Mouse (Mus musculus) neural tube, embryonic 13.5 days (tissue): ENCODE measurements at regions not wholly inside any gene's neighbourhood (a gene's known extent, or its start where the extent isn't known, plus 50 kb on each side); places are given as distances from the start of the nearest gene placed in this dataset.

Source experiments
- ATAC-seq: fragments of 200-750 bp; cut with Nextera tagmentation; 2 replicates; pipeline ENCODE4 v1.8.0; 2017; ENCODE audit warnings: low read depth, mild to moderate bottlenecking, moderate TSS enrichment, moderate library complexity
- H3K27ac ChIP-seq: fragments of 300-500 bp; sonication (generic); replicated peaks from 2 replicates; pipeline ENCODE4 v1.5.1; 2015; ENCODE audit warnings: moderate library complexity, mild to moderate bottlenecking, inconsistent platforms
- H3K27me3 ChIP-seq: fragments of 300-500 bp; sonication (generic); 2 replicates; pipeline ENCODE4 v1.6.1; 2015; ENCODE audit warnings: mild to moderate bottlenecking, inconsistent platforms
- H3K36me3 ChIP-seq: fragments of 300-500 bp; sonication (generic); 2 replicates; pipeline ENCODE4 v1.6.1; 2015; ENCODE audit warnings: mild to moderate bottlenecking, inconsistent platforms
- H3K4me1 ChIP-seq: fragments of 300-500 bp; sonication (generic); replicated peaks from 2 replicates; pipeline ENCODE4 v1.6.1; 2015; ENCODE audit warnings: inconsistent platforms
- H3K4me2 ChIP-seq: fragments of 300-500 bp; sonication (generic); 2 replicates; pipeline ENCODE4 v1.6.1; 2015; ENCODE audit warnings: inconsistent platforms, mild to moderate bottlenecking, moderate library complexity
- H3K4me3 ChIP-seq: fragments of 300-500 bp; sonication (generic); 2 replicates; pipeline ENCODE4 v1.5.1; 2015; ENCODE audit warnings: mild to moderate bottlenecking, inconsistent platforms
- H3K9ac ChIP-seq: fragments of 300-500 bp; sonication (generic); 2 replicates; pipeline ENCODE4 v1.6.1; 2015; ENCODE audit warnings: moderate library complexity, mild to moderate bottlenecking, inconsistent platforms
- H3K9me3 ChIP-seq: fragments of 300-500 bp; sonication (generic); 2 replicates; pipeline ENCODE4 v1.6.1; 2016; ENCODE audit warnings: inconsistent platforms
- WGBS: fragments of 180-500 bp; shearing (Covaris S2); methylation state at CpG from one replicate; pipeline ENCODE4 v1.1.7; 2015; 5-methylcytosine and 5-hydroxymethylcytosine counted together

DNA sequence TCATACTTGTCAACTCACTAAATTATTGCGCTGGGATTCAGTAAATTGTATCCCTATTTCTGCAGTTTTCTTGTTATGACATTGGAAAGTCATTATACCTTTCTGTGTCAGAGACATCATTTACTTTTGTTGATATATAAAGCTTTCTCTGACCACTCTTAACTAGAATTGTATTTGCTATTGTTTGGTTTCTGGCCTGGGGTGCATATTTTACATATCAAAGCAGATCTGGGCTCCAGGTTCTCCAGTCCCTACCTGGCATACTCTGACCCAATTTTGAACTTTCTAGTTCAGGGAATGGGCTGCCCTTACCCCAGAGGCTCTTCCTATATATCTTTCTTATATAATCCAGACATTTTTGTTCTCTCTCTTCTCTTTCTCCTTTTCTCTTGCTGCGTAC, 195.8 kb upstream of the Tmeff2 start:
- Histone ChIP-seq H3K4me2 (no peak overlapping the region), H3K4me3 (no peak overlapping the region), H3K9ac (no peak overlapping the region), H3K27me3 (no peaks in the 10 kb centered on the region), H3K9me3 (no peaks in the 10 kb centered on the region), H3K36me3 (no peaks in the 10 kb centered on the region), H3K27ac (no peak overlapping the region), H3K4me1 (no peaks in the 10 kb centered on the region)
- WGBS, result 97% methylated on average over 2 of the region's 2 CpGs
- no peak for ATAC-seq

GRCm38 (mm10) chr1:50745049-50745448, 155.4 kb upstream of the Tmeff2 start:
- WGBS, result 49% methylated on average over 5 of the region's 5 CpGs
- H3K36me3 ChIP-seq, result no peaks in the 10 kb centered on the region
- H3K4me1 ChIP-seq, result no peaks in the 10 kb centered on the region
- H3K27me3 ChIP-seq, result no peaks in the 10 kb centered on the region
- ATAC-seq, result no peak
- no peak overlapping the region for H3K27ac ChIP-seq
- H3K9me3 ChIP-seq, result no peaks in the 10 kb centered on the region
- no peak overlapping the region for H3K4me3 ChIP-seq
- H3K9ac ChIP-seq, result no peak overlapping the region
- H3K4me2 ChIP-seq, result no peak overlapping the region

DNA sequence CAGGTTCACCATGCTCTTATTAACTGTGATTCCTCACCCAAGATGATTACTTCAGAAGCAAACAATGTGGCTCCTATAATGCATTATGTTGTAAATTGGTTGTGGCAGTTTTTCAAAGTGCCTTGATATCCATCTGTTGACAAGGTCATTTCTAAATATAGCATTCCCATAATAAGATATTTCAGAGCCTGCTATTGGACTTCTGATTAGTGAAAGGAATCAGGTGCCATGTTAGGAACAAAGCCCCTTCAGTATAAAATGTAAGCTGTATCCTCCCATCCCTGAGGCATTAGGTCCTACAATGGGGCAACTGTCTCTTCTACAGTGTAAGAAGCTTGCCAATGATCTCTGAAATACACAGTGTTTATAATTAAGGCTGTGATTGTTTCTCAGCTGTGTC, 130.2 kb upstream of the Tmeff2 start:
- Histone ChIP-seq H3K4me1 (no peaks in the 10 kb centered on the region), H3K27ac (no peak overlapping the region), H3K4me3 (no peak overlapping the region), H3K27me3 (no peaks in the 10 kb centered on the region), H3K4me2 (no peak overlapping the region), H3K36me3 (no peaks in the 10 kb centered on the region), H3K9ac (no peak overlapping the region), H3K9me3 (no peaks in the 10 kb centered on the region)
- no peak for ATAC-seq

DNA sequence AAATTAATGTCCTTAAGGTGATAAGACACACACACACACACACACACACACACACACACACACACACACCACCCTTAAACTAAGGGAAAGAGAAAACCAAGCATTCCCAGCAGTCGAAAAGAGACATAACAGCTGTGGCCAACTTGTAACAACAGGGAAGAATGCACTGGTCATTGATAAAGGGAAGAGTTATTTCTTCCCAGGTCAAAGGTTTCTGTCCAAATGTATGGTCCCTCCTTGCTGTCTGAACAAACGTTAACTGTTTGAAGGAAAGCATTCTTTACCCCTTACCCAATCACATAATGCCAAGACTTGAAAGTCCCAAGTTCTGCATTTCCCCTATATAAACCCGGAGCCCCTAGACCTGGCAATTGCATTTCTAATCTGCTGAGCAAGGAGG, 105.2 kb upstream of the Tmeff2 start:
- no peak overlapping the region for H3K27ac ChIP-seq
- WGBS, result 19% methylated on average over 3 of the region's 3 CpGs
- ATAC-seq, result no peak

GRCm38 (mm10) chr1:50798166-50798565, 102.3 kb upstream of the Tmeff2 start:
- 58% methylated on average over 3 of the region's 3 CpGs for WGBS
- no peak overlapping the region for H3K27ac ChIP-seq
- no peak overlapping the region for H3K9ac ChIP-seq
- no peaks in the 10 kb centered on the region for H3K27me3 ChIP-seq
- H3K4me2 ChIP-seq, result no peak overlapping the region
- no peaks in the 10 kb centered on the region for H3K9me3 ChIP-seq
- no peak for ATAC-seq
- H3K4me3 ChIP-seq, result no peak overlapping the region
- H3K4me1 ChIP-seq, result no peaks in the 10 kb centered on the region
- no peaks in the 10 kb centered on the region for H3K36me3 ChIP-seq

More for the DNA sequence above, 105.2 kb upstream of the Tmeff2 start:
- Histone ChIP-seq H3K27me3 (no peaks in the 10 kb centered on the region), H3K36me3 (no peaks in the 10 kb centered on the region), H3K4me1 (no peaks in the 10 kb centered on the region), H3K4me3 (no peak overlapping the region), H3K9ac (no peak overlapping the region), H3K9me3 (no peaks in the 10 kb centered on the region), H3K4me2 (no peak overlapping the region)

DNA sequence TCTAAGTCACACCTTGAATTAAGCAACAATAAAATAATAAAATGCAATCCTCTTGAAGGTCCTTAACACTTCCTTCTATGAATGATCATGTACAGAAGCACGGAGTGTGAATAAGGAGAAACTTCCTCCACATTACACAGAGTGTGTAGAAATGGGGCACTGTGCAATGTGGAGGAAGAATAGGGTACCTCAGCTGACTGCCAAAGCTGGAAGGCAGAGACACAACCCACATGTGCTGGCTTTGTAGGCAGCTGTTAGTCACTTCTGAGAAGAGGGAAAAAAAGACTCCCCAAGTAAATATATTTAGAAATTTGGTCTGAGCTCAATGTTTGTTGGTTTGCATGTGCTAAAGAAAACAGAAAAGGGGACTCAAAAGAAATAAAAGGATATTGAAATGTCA, 94.1 kb upstream of the Tmeff2 start:
- Histone ChIP-seq H3K27me3 (no peaks in the 10 kb centered on the region), H3K27ac (no peak overlapping the region), H3K9me3 (no peaks in the 10 kb centered on the region), H3K9ac (no peak overlapping the region), H3K4me3 (no peak overlapping the region), H3K36me3 (no peaks in the 10 kb centered on the region), H3K4me1 (no peaks in the 10 kb centered on the region), H3K4me2 (no peak overlapping the region)
- WGBS, result 71% methylated on average over 1 of the region's 1 CpGs
- ATAC-seq, result no peak

GRCm38 (mm10) chr1:50806821-50807220, 93.6 kb upstream of the Tmeff2 start:
- no peaks in the 10 kb centered on the region for H3K4me1 ChIP-seq
- H3K27me3 ChIP-seq, result no peaks in the 10 kb centered on the region
- ATAC-seq, result no peak
- no peak overlapping the region for H3K4me2 ChIP-seq
- H3K27ac ChIP-seq, result no peak overlapping the region
- H3K9ac ChIP-seq, result no peak overlapping the region
- WGBS, result 60% methylated on average over 1 of the region's 1 CpGs
- no peak overlapping the region for H3K4me3 ChIP-seq
- H3K9me3 ChIP-seq, result no peaks in the 10 kb centered on the region
- no peaks in the 10 kb centered on the region for H3K36me3 ChIP-seq

DNA sequence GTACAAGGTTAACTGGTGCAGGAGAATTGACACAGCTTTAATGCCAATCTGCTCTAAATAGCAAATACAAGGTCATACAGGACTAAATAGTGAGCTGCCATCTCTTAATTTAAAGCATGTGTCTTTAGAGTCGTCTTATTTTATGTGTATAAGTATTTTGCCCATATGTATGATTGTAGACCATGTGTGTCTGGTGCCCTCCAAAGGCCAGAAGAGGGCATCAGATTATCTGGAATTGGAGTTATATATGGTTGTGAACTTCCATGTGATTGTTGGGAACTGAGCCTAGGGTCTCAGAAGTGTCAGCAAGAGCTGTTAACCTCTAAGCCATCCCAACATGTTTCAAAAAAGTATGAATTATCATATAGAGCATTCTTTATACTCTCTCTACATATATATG, 68.8 kb upstream of the Tmeff2 start:
- ATAC-seq, result no peak
- 42% methylated on average over 1 of the region's 1 CpGs for WGBS
- H3K9me3 ChIP-seq, result no peaks in the 10 kb centered on the region
- no peak overlapping the region for H3K4me2 ChIP-seq
- no peaks in the 10 kb centered on the region for H3K36me3 ChIP-seq
- H3K4me1 ChIP-seq, result no peaks in the 10 kb centered on the region
- no peak overlapping the region for H3K9ac ChIP-seq
- no peaks in the 10 kb centered on the region for H3K27me3 ChIP-seq
- H3K27ac ChIP-seq, result no peak overlapping the region
- no peak overlapping the region for H3K4me3 ChIP-seq

DNA sequence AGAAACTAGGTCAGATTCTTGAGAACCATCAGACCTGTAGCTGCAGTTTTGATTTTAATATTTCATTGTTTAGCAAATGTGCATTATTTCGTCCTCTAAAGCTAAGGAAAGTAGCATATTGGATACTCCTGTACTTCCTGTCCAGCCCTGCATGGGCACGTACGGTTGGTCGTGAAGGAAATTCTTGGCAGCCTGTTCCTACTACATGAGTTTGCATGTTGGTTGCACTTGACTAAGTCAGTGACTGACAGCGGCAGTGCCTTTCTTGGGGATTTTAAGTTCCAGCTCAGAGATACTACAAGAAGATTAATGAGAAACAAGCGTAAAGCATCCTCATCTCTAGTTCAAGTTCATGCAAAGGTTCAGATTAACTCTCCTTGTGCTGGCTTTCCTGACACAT, 64.3 kb upstream of the Tmeff2 start:
- 89% methylated on average over 6 of the region's 6 CpGs for WGBS
- Histone ChIP-seq H3K36me3 (no peaks in the 10 kb centered on the region), H3K27ac (no peak overlapping the region), H3K4me1 (no peaks in the 10 kb centered on the region), H3K27me3 (no peaks in the 10 kb centered on the region), H3K9me3 (no peaks in the 10 kb centered on the region), H3K4me3 (no peak overlapping the region), H3K9ac (no peak overlapping the region), H3K4me2 (no peak overlapping the region)
- no peak for ATAC-seq

DNA sequence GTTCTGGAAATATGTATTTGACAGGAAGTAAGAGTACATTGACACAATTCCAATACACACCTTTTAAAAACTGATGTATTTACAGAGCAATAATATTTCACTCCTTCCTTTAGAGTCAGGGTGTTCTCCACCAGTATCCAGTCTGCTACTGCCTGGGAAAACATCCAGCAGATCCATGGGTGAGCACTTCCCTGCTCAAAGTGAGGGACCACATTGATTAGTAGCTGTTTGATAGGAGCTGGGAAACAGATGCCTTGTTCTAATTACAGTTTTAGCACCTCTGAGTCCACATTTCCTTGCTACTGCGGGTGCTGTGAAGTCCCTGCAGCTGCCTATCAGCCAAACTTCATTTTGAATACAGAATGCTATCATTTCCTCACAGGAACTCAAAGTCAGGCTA, 53.3 kb upstream of the Tmeff2 start:
- ATAC-seq, result no peak
- H3K36me3 ChIP-seq, result no peaks in the 10 kb centered on the region
- no peaks in the 10 kb centered on the region for H3K9me3 ChIP-seq
- H3K4me2 ChIP-seq, result no peak overlapping the region
- H3K9ac ChIP-seq, result no peak overlapping the region
- 71% methylated on average over 1 of the region's 1 CpGs for WGBS
- H3K27me3 ChIP-seq, result no peaks in the 10 kb centered on the region
- H3K27ac ChIP-seq, result no peak overlapping the region
- H3K4me3 ChIP-seq, result no peak overlapping the region
- H3K4me1 ChIP-seq, result no peaks in the 10 kb centered on the region
